Mouse (Mus musculus): Measurements from ENCODE around the gene Orc3. TPM values are rescaled to one million over a fixed set of nuclear protein-coding genes. Genes with fewer than 3 reads are reported as not detected.

The Orc3 gene
- polyA plus RNA-seq (2014; fragmentation: Nextera tagmentation; extraction: Ambion mirVana) = 89.3 and 93.9 TPM in 2 replicates

DNA sequence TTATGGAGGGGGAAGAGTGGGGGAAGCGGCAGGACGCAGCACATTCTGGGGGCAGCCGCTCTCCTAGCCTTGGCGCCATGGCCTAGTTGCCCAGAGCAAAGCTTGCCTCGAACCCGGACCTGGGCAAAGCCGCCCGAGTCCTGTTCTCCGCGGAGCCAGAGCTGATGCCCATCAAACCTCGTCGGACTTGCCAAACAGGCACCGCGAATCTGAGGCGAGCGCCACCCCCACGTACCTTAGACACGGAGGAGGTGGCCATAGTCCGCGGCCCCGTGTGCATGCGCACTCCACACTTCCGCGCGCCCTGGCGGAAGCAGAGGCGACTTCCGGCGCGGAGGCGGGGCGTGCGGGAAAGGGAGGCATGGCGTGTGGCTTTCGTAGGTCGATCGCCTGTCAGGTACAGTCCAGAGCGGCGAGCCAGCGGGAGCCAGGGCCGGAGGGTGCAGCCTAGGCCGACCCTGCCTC, at the start of gene Orc3, which contains the start of gene Rars2:
TSS of gene Orc3 (minus strand) at position 315 of the 465 bp plus-strand sequence.
TSS of gene Rars2 (plus strand) at position 328 of the 465 bp plus-strand sequence.
- peak within 1 kb of the TSS; percentile 78 for H3K4me3 ChIP-seq (ENCODE audit: low read depth, low read length)
- H3K9me3 ChIP-seq (ENCODE audit: control insufficient read depth, low read length) = no peaks in the 10 kb centered on the region
- peaks cover 15% of the 10 kb centered on the region for H3K4me1 ChIP-seq (replicated peaks; ENCODE audit: control insufficient read depth, insufficient read depth, low read length)
- peak within 1 kb of the TSS; percentile 65 for H3K9ac ChIP-seq (ENCODE audit: low read length)
- ATAC-seq (replicated peaks; ENCODE audit: low FRiP score, low TSS enrichment, low read depth) = peak; percentile 96
- peaks cover 9% of the 10 kb centered on the region; the same call in 1 of the 2 replicates for H3K36me3 ChIP-seq (ENCODE audit: control insufficient read depth, insufficient read depth, low read length)
- H3K27me3 ChIP-seq (replicated peaks; ENCODE audit: control insufficient read depth, insufficient read depth, low read length) = no peaks in the 10 kb centered on the region
- DNase-seq (ENCODE audit: low spot score) = peak; percentile 94
- WGBS = under 1% methylated on average over 42 of the region's 42 CpGs
- peak within 1 kb of the TSS; percentile 69 for H3K27ac ChIP-seq (ENCODE audit: low read depth)
- H3K4me2 ChIP-seq (ENCODE audit: low read length) = peak within 1 kb of the TSS; percentile 82

- no peak for ATAC-seq (replicated peaks; ENCODE audit: low FRiP score, low TSS enrichment, low read depth)
These were observed 47.2 kb upstream of the Orc3 start for GRCm38 (mm10) chr4:34661927-34662326.

DNA sequence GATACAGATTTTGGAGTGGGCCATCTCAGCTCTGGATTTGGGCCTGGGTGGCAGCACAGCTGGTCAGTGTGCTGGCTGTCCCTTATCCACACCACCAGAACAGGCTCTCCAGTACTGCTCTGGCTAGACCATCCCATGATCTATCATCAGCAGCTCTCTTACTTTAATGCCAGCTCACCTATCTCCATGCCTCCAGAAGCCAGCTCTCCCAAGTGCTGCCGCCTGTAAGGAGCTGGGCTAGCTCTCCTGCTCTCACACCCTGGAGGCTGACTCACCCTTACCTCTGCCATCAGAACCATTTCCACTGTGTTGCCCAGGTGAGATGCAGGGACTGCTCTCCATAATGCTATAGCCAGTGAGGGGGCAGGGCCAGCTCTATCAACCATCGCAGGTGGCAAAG, 46.8 kb upstream of the Orc3 start:
- H3K36me3 ChIP-seq (ENCODE audit: control insufficient read depth, insufficient read depth, low read length) = peaks cover 89% of the 10 kb centered on the region
- no peak overlapping the region for H3K4me2 ChIP-seq (ENCODE audit: low read length)
- no peak overlapping the region for H3K27ac ChIP-seq (ENCODE audit: low read depth)
- WGBS = 96% methylated on average over 2 of the region's 2 CpGs
- ATAC-seq (replicated peaks; ENCODE audit: low FRiP score, low TSS enrichment, low read depth) (no peak), DNase-seq (ENCODE audit: low spot score) (no peak)
- H3K27me3 ChIP-seq (replicated peaks; ENCODE audit: control insufficient read depth, insufficient read depth, low read length) = no peaks in the 10 kb centered on the region
- no peak overlapping the region for H3K9ac ChIP-seq (ENCODE audit: low read length)
- H3K9me3 ChIP-seq (ENCODE audit: control insufficient read depth, low read length) = no peaks in the 10 kb centered on the region
- H3K4me1 ChIP-seq (replicated peaks; ENCODE audit: control insufficient read depth, insufficient read depth, low read length) = no peaks in the 10 kb centered on the region
- no peak overlapping the region for H3K4me3 ChIP-seq (ENCODE audit: low read depth, low read length)

More at GRCm38 (mm10) chr4:34661927-34662326, 47.2 kb upstream of the Orc3 start:
- no peaks in the 10 kb centered on the region for H3K4me1 ChIP-seq (replicated peaks; ENCODE audit: control insufficient read depth, insufficient read depth, low read length)
- H3K9me3 ChIP-seq (ENCODE audit: control insufficient read depth, low read length) = no peaks in the 10 kb centered on the region
- peaks cover 88% of the 10 kb centered on the region for H3K36me3 ChIP-seq (ENCODE audit: control insufficient read depth, insufficient read depth, low read length)
- H3K9ac ChIP-seq (ENCODE audit: low read length) = no peak overlapping the region
- no peak overlapping the region for H3K27ac ChIP-seq (ENCODE audit: low read depth)
- 80% methylated on average over 6 of the region's 6 CpGs for WGBS
- no peak for DNase-seq (ENCODE audit: low spot score)
- no peak overlapping the region for H3K4me3 ChIP-seq (ENCODE audit: low read depth, low read length)
- H3K4me2 ChIP-seq (ENCODE audit: low read length) = no peak overlapping the region
- no peaks in the 10 kb centered on the region for H3K27me3 ChIP-seq (replicated peaks; ENCODE audit: control insufficient read depth, insufficient read depth, low read length)

DNA sequence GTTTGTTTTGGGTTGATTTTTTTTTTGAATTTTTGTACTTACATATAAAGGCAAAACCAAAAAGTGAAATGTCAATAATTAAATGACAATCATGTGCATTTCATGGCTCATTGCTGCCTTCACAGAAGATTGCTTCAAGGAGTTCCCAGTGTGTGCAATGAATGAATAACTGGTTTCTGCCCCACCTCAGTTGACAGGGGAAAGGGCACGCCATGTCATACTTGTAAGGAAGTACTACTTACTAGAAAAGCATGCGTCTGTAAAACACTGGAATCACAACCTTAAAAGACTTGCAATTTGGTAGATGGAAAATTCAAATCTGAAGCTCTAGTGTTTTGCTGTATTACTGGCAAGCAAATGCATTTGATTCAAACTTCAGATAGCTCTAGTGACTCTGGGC, 44.3 kb upstream of the Orc3 start:
- Histone ChIP-seq H3K4me1 (replicated peaks; ENCODE audit: control insufficient read depth, insufficient read depth, low read length) (no peaks in the 10 kb centered on the region), H3K4me2 (ENCODE audit: low read length) (no peak overlapping the region), H3K27ac (ENCODE audit: low read depth) (no peak overlapping the region), H3K9ac (ENCODE audit: low read length) (no peak overlapping the region), H3K27me3 (replicated peaks; ENCODE audit: control insufficient read depth, insufficient read depth, low read length) (no peaks in the 10 kb centered on the region), H3K36me3 (ENCODE audit: control insufficient read depth, insufficient read depth, low read length) (peaks cover 90% of the 10 kb centered on the region), H3K9me3 (ENCODE audit: control insufficient read depth, low read length) (no peaks in the 10 kb centered on the region), H3K4me3 (ENCODE audit: low read depth, low read length) (no peak overlapping the region)
- DNase-seq (ENCODE audit: low spot score) (no peak), ATAC-seq (replicated peaks; ENCODE audit: low FRiP score, low TSS enrichment, low read depth) (no peak)
- 87% methylated on average over 2 of the region's 2 CpGs for WGBS

- Histone ChIP-seq H3K27ac (ENCODE audit: low read depth) (no peak overlapping the region), H3K9ac (ENCODE audit: low read length) (no peak overlapping the region), H3K4me1 (replicated peaks; ENCODE audit: control insufficient read depth, insufficient read depth, low read length) (no peaks in the 10 kb centered on the region), H3K4me2 (ENCODE audit: low read length) (no peak overlapping the region), H3K27me3 (replicated peaks; ENCODE audit: control insufficient read depth, insufficient read depth, low read length) (no peaks in the 10 kb centered on the region), H3K36me3 (ENCODE audit: control insufficient read depth, insufficient read depth, low read length) (peaks cover 90% of the 10 kb centered on the region), H3K9me3 (ENCODE audit: control insufficient read depth, low read length) (no peaks in the 10 kb centered on the region), H3K4me3 (ENCODE audit: low read depth, low read length) (no peak overlapping the region)
- DNase-seq (ENCODE audit: low spot score) = no peak
- no peak for ATAC-seq (replicated peaks; ENCODE audit: low FRiP score, low TSS enrichment, low read depth)
- whole genome bisulfite sequencing = 94% methylated on average over 10 of the region's 10 CpGs
These were observed 41.4 kb upstream of the Orc3 start for GRCm38 (mm10) chr4:34656101-34656500.

GRCm38 (mm10) chr4:34653179-34653578, 38.4 kb upstream of the Orc3 start:
- H3K4me1 ChIP-seq (replicated peaks; ENCODE audit: control insufficient read depth, insufficient read depth, low read length) = no peaks in the 10 kb centered on the region
- 92% methylated on average over 7 of the region's 7 CpGs for WGBS
- DNase-seq (ENCODE audit: low spot score) (no peak), ATAC-seq (replicated peaks; ENCODE audit: low FRiP score, low TSS enrichment, low read depth) (no peak)
- H3K4me3 ChIP-seq (ENCODE audit: low read depth, low read length) = no peak overlapping the region
- no peak overlapping the region for H3K9ac ChIP-seq (ENCODE audit: low read length)
- no peaks in the 10 kb centered on the region for H3K27me3 ChIP-seq (replicated peaks; ENCODE audit: control insufficient read depth, insufficient read depth, low read length)
- no peak overlapping the region for H3K4me2 ChIP-seq (ENCODE audit: low read length)
- no peak overlapping the region for H3K27ac ChIP-seq (ENCODE audit: low read depth)
- peaks cover 72% of the 10 kb centered on the region for H3K36me3 ChIP-seq (ENCODE audit: control insufficient read depth, insufficient read depth, low read length)
- no peaks in the 10 kb centered on the region for H3K9me3 ChIP-seq (ENCODE audit: control insufficient read depth, low read length)

- Histone ChIP-seq H3K27me3 (replicated peaks; ENCODE audit: control insufficient read depth, insufficient read depth, low read length) (no peaks in the 10 kb centered on the region), H3K9ac (ENCODE audit: low read length) (no peak overlapping the region), H3K4me2 (ENCODE audit: low read length) (no peak overlapping the region), H3K4me3 (ENCODE audit: low read depth, low read length) (no peak overlapping the region), H3K9me3 (ENCODE audit: control insufficient read depth, low read length) (no peaks in the 10 kb centered on the region), H3K27ac (ENCODE audit: low read depth) (no peak overlapping the region), H3K4me1 (replicated peaks; ENCODE audit: control insufficient read depth, insufficient read depth, low read length) (no peaks in the 10 kb centered on the region), H3K36me3 (ENCODE audit: control insufficient read depth, insufficient read depth, low read length) (peaks cover 61% of the 10 kb centered on the region)
- no peak for ATAC-seq (replicated peaks; ENCODE audit: low FRiP score, low TSS enrichment, low read depth)
- no peak for DNase-seq (ENCODE audit: low spot score)
These were observed 30.0 kb upstream of the Orc3 start for GRCm38 (mm10) chr4:34644779-34645178.

DNA sequence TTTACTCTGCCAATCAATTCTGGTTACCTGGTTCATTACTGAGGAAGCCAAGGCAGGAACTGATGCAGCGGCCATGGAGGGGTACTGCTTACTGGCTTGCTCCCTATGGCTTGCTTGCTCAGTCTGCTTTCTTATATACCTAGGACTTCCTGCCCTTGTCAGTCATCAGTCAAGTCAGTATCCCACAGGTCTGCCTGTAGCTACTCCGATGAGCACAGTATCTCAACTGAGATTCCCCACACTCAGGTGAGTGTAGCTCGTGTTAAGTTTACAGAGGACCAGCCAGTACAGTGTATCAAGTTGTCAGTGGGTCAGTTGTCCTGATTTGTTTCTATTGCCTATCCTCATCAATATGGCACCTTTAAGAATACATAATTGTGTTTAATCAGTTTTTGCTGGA, 26.0 kb upstream of the Orc3 start:
- H3K4me3 ChIP-seq (ENCODE audit: low read depth, low read length) = no peak overlapping the region
- ATAC-seq (replicated peaks; ENCODE audit: low FRiP score, low TSS enrichment, low read depth) = no peak
- no peaks in the 10 kb centered on the region for H3K9me3 ChIP-seq (ENCODE audit: control insufficient read depth, low read length)
- no peaks in the 10 kb centered on the region for H3K4me1 ChIP-seq (replicated peaks; ENCODE audit: control insufficient read depth, insufficient read depth, low read length)
- WGBS = 90% methylated on average over 3 of the region's 3 CpGs
- H3K36me3 ChIP-seq (ENCODE audit: control insufficient read depth, insufficient read depth, low read length) = peaks cover 40% of the 10 kb centered on the region
- no peak overlapping the region for H3K4me2 ChIP-seq (ENCODE audit: low read length)
- H3K27ac ChIP-seq (ENCODE audit: low read depth) = no peak overlapping the region
- no peak overlapping the region for H3K9ac ChIP-seq (ENCODE audit: low read length)
- DNase-seq (ENCODE audit: low spot score) = no peak
- no peaks in the 10 kb centered on the region for H3K27me3 ChIP-seq (replicated peaks; ENCODE audit: control insufficient read depth, insufficient read depth, low read length)

DNA sequence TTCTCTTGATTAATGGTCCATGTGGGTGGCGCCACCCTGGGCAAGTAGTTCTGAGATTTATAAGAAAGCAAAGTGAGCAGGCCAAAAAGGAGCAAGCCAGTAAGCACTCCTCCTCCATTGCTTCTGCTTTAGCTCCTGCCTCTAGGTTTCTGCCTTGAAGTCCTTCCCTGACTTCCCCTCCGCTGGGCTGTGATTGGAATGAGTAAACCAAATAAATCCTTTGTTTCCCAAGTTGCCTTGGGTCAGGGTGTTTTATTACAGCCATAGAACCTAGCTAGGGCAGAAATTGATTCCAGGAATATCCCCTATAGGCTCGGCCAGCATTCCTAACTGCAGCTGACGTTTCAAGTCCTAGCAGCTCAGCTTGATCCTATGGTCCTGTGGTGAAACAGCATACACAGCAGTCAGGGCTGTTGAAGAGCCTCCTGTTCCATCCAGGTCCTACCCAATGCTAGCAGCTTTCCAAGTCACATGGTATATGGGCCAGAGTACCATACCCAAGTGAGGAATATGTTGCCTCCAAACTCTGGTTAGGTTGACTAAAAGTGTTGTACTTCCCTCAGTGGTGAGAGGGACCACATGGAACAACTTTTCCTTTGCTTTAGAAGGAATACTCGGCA, 25.1 kb upstream of the Orc3 start:
- 81% methylated on average over 5 of the region's 5 CpGs for WGBS
- Histone ChIP-seq H3K27me3 (replicated peaks; ENCODE audit: control insufficient read depth, insufficient read depth, low read length) (no peaks in the 10 kb centered on the region), H3K4me1 (replicated peaks; ENCODE audit: control insufficient read depth, insufficient read depth, low read length) (no peaks in the 10 kb centered on the region), H3K36me3 (ENCODE audit: control insufficient read depth, insufficient read depth, low read length) (peaks cover 35% of the 10 kb centered on the region), H3K4me3 (ENCODE audit: low read depth, low read length) (no peak overlapping the region), H3K4me2 (ENCODE audit: low read length) (no peak overlapping the region), H3K9ac (ENCODE audit: low read length) (no peak overlapping the region), H3K27ac (ENCODE audit: low read depth) (no peak overlapping the region), H3K9me3 (ENCODE audit: control insufficient read depth, low read length) (no peaks in the 10 kb centered on the region)
- ATAC-seq (replicated peaks; ENCODE audit: low FRiP score, low TSS enrichment, low read depth) (no peak), DNase-seq (ENCODE audit: low spot score) (no peak)

Data from intestine, embryonic 14.5 days (tissue).